Mouse (Mus musculus): ENCODE measurements around the gene Fbxl17. TPM values are rescaled to one million over a fixed set of nuclear protein-coding genes. Genes with fewer than 3 reads are reported as not detected.

Fbxl17 gene
- polyA plus RNA-seq, 1 experiment from 2014 or later: 26.5 TPM

DNA sequence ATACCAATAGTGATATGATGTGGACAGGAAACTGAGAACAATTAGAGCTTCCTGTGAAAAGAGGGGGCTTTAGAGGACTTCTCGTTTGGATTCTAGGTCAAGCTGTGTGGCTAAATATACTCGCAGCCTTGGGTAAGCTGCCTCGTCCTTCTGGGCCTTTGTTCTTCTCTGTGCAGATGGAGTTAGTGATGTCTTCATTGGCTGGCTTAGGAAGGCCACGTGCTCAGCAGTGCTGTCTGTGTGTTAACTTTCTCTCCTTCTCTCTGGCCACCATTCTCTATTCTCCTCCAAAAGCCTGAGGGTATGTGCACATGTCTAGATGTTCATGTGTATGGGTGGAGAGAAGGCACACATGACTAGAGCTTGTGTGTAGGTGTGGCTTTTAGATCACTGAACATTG, 470.7 kb downstream of the Fbxl17 start:
- H3K9me3 ChIP-seq: no peaks in the 10 kb centered on the region

DNA sequence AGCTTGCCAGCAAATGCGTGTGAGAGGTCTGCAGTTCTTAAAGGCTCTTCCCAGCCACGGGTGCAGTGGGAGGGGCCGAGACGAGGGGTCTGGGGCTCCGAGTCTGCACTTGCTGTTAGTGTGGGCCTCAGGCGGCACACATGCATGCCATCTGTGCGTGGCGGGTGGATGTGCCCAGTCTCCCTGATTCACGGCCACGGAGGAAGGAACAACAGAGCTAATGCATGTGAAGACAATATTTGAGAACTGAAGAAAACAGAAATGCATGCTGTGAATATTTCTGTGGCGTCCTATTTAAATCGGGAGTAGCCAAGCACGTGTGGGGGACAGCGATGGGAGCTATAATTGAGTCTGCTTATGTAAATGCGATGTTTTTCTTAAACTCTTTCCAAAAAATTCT, 474.6 kb downstream of the Fbxl17 start:
- no peak; the same call in 1 of the 2 replicates for ATAC-seq (replicated peaks)
- Histone ChIP-seq H3K36me3 (replicated peaks) (no peaks in the 10 kb centered on the region), H3K27me3 (replicated peaks) (no peaks in the 10 kb centered on the region), H3K27ac (no peak overlapping the region), H3K9ac (no peak overlapping the region), H3K9me3 (no peaks in the 10 kb centered on the region), H3K4me2 (peak overlapping the region; percentile 31; the same call in 1 of the 2 replicates), H3K4me3 (no peak overlapping the region), H3K4me1 (no peaks in the 10 kb centered on the region)
- WGBS: 46% methylated on average over 15 of the region's 15 CpGs

More for the DNA sequence above, 470.7 kb downstream of the Fbxl17 start:
- Histone ChIP-seq H3K36me3 (replicated peaks) (no peaks in the 10 kb centered on the region), H3K4me2 (no peak overlapping the region), H3K27ac (no peak overlapping the region), H3K27me3 (replicated peaks) (no peaks in the 10 kb centered on the region), H3K9ac (no peak overlapping the region), H3K4me1 (no peaks in the 10 kb centered on the region), H3K4me3 (no peak overlapping the region)
- ATAC-seq (replicated peaks): no peak; the same call in 1 of the 2 replicates
- WGBS: 28% methylated on average over 4 of the region's 4 CpGs

DNA sequence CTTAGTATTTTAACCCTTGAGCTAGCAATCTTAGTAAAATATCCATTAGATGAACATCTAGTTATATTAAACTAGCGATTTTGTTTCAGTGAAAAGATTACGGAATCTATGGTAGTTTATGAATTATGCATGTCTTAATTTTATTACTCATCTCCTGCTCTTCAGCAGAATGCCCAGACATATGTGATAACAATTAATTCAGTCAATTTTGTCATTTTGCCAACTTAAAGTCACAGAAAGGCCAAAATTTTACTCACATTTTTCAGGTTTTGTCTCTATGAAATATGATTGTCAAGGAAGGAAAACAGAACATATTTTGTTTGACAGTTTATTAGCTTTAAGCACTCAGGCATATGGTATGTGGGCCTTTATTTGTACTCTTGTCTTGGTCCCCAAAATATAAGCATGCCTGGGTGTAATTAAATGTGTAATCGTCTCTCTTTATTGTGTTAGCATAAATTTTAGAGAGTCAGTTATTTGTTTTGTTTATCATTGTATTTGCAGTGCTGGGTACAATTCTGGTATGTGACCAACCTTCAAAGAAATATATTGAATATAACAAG, 482.1 kb downstream of the Fbxl17 start:
- H3K4me2 ChIP-seq: no peak overlapping the region
- H3K27ac ChIP-seq: no peak overlapping the region
- ATAC-seq (replicated peaks): no peak
- H3K9me3 ChIP-seq: no peaks in the 10 kb centered on the region
- no peak overlapping the region for H3K9ac ChIP-seq
- H3K27me3 ChIP-seq (replicated peaks): no peaks in the 10 kb centered on the region
- H3K36me3 ChIP-seq (replicated peaks): no peaks in the 10 kb centered on the region
- H3K4me1 ChIP-seq: no peaks in the 10 kb centered on the region
- no peak overlapping the region for H3K4me3 ChIP-seq
- 82% methylated on average over 3 of the region's 3 CpGs for WGBS

DNA sequence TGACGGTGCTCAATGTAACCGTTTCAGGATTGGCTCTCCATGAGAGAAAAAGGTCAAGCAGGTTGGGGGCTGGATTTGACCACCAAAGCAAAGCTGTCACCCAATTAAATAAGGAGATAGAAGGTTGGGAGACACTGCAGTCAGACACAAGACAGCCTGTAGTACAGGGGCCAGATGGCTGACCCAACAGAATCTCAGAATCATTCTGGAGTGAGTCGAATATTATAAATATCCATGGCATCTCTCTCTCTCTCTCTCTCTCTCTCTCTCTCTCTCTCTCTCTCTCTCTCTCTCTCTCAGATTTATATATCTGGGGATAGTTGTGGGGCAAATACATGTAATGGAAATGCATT, 487.3 kb downstream of the Fbxl17 start:
- Histone ChIP-seq H3K36me3 (replicated peaks) (no peaks in the 10 kb centered on the region), H3K4me3 (no peak overlapping the region), H3K9ac (no peak overlapping the region), H3K27ac (no peak overlapping the region), H3K9me3 (no peaks in the 10 kb centered on the region), H3K27me3 (replicated peaks) (no peaks in the 10 kb centered on the region), H3K4me1 (peaks cover 4% of the 10 kb centered on the region; the same call in 1 of the 2 replicates), H3K4me2 (no peak overlapping the region)
- WGBS: 74% methylated on average over 3 of the region's 3 CpGs
- ATAC-seq (replicated peaks): no peak

DNA sequence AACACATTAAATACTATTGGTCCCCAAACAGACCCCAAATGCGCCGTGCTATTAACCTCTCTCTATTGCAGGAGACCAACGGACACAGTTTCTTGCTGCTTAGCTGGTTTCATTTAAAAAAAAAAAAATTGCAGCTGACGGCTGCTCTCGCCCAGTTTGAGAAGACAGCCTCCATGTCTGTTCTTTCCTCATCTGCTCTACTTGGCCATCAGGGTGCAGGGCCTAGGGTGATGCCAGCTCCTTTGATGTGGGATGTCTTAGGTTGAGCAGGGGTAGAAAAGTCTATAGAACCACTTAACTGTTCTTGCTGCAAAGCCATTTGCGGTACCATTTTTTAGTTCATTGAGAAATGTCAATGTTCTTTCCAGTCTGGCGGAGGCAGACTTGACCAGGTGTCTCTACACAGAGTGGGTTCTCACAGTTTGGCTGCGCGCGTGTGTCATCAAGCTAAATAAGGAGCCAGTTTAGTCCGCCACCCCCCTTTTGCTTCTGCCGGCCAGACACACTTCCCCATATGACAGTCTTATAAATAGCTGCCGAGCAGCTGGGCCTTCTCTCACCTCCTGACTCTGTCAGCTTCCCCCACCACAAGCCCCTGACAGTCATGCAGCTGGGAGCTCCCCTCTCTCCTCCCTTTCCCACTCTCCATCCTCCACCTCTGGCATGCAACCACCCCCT, 487.8 kb downstream of the Fbxl17 start:
- H3K4me1 ChIP-seq: peaks cover 4% of the 10 kb centered on the region; the same call in 1 of the 2 replicates
- H3K27ac ChIP-seq: no peak overlapping the region
- no peak overlapping the region for H3K9ac ChIP-seq
- no peak overlapping the region for H3K4me2 ChIP-seq
- H3K36me3 ChIP-seq (replicated peaks): no peaks in the 10 kb centered on the region
- no peaks in the 10 kb centered on the region for H3K9me3 ChIP-seq
- 84% methylated on average over 13 of the region's 13 CpGs for WGBS
- H3K4me3 ChIP-seq: no peak overlapping the region
- ATAC-seq (replicated peaks): no peak
- H3K27me3 ChIP-seq (replicated peaks): no peaks in the 10 kb centered on the region

DNA sequence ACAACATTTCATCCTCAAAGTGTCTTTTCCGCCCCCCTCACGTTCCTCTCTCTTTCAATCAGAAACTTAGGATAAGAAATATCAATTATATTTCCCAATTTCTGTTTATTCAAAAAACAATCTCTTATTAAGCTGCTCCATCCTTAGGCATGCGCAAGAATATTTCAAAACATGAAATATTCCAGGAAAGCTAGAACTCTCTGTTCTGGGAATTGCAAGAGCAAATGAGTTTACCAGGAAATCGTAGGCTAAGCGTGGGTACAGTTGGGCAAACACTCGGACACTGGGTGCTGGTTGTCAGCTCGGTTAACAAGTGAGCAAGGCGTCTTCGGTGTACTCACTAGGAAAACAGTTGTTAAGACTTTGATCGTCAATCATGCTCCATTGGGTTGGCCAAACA, 489.0 kb downstream of the Fbxl17 start:
- ATAC-seq (replicated peaks): no peak
- Histone ChIP-seq H3K27me3 (replicated peaks) (no peaks in the 10 kb centered on the region), H3K9ac (no peak overlapping the region), H3K27ac (no peak overlapping the region), H3K4me3 (no peak overlapping the region), H3K4me1 (peaks cover 4% of the 10 kb centered on the region; the same call in 1 of the 2 replicates), H3K36me3 (replicated peaks) (no peaks in the 10 kb centered on the region), H3K9me3 (no peaks in the 10 kb centered on the region), H3K4me2 (no peak overlapping the region)
- WGBS: 93% methylated on average over 10 of the region's 10 CpGs

DNA sequence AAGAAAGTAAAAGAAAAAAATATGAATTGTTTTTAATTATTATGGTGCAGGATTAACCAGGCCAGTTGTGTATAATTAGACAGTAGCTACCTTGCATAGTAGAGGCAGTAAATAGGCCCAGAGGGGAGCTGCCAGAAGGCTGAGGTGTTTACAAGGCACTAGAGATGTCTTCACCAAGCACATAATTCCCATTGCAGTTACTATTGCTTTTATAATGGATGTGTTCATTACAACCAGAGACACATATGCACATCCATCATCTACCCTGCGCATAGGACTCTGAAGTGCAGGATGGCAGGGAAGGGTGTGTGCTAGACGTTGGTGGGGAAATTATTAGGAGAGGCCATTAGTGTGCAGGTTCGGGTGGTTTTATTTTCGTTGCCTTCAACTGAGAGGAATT, 491.0 kb downstream of the Fbxl17 start:
- WGBS: 73% methylated on average over 4 of the region's 4 CpGs
- no peak for ATAC-seq (replicated peaks)

DNA sequence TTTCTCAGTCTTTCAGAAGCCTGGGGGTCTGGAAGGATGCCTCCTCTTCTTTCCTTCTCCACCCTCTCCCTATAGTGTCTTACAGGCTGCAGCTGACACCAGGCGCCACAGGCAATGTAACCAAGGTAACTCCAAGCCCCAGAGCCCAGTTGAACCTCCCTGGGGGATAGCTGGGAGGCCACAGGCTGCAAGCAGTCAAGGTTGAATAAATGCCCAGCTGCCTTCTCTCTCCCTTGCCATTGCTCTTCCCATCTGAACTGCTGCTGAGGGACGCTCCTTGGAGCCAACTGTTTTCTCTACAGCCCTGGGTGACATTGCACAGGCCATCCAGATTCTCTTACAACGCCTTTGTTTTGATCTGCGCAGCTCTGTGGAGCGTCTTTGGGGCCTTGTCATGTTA, 491.5 kb downstream of the Fbxl17 start:
- Histone ChIP-seq H3K4me3 (no peak overlapping the region), H3K4me1 (peaks cover 4% of the 10 kb centered on the region; the same call in 1 of the 2 replicates), H3K9ac (no peak overlapping the region), H3K27ac (no peak overlapping the region), H3K36me3 (replicated peaks) (no peaks in the 10 kb centered on the region), H3K4me2 (no peak overlapping the region), H3K9me3 (no peaks in the 10 kb centered on the region), H3K27me3 (replicated peaks) (no peaks in the 10 kb centered on the region)
- 31% methylated on average over 5 of the region's 5 CpGs for WGBS
- 0 out of 2 replicates have a peak, but pooled peaks have one; percentile 37 for ATAC-seq (replicated peaks)

More for the DNA sequence above, 491.0 kb downstream of the Fbxl17 start:
- Histone ChIP-seq H3K36me3 (replicated peaks) (no peaks in the 10 kb centered on the region), H3K9me3 (no peaks in the 10 kb centered on the region), H3K27me3 (replicated peaks) (no peaks in the 10 kb centered on the region), H3K9ac (no peak overlapping the region), H3K4me1 (peaks cover 4% of the 10 kb centered on the region; the same call in 1 of the 2 replicates), H3K4me2 (no peak overlapping the region), H3K27ac (no peak overlapping the region), H3K4me3 (no peak overlapping the region)

DNA sequence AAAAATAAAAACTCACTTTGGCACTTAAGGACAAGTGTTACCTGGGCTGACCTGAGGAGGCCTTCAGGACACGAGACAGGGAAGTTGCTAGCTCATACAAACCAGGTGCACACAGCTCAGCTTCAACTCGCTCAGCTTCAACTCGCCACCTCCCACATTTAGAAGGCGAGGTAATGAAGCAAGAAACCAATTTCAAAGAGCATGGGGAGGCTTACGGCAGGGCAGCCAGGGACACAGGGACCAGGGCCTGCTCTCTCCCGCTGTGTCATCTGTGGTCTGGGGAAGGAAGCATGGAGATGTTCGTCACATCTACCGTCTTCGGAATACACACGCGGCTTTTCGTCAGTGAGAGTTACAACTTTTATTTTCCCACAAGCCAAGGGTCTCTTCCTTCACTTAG, 491.9 kb downstream of the Fbxl17 start:
- Histone ChIP-seq H3K4me2 (no peak overlapping the region), H3K9me3 (no peaks in the 10 kb centered on the region), H3K36me3 (replicated peaks) (no peaks in the 10 kb centered on the region), H3K4me3 (no peak overlapping the region), H3K4me1 (peaks cover 4% of the 10 kb centered on the region; the same call in 1 of the 2 replicates), H3K27me3 (replicated peaks) (no peaks in the 10 kb centered on the region), H3K9ac (no peak overlapping the region), H3K27ac (no peak overlapping the region)
- 72% methylated on average over 12 of the region's 12 CpGs for WGBS
- ATAC-seq (replicated peaks): no peak

Small RNA genes within 50 kb of the gene (microRNA-seq; reads per million reads assigned to microRNA genes)
- not detected for gene Gm24813
